Mouse (Mus musculus) mammary gland, adult 2 months (tissue): ENCODE results near the gene Gm47289. TPM values are rescaled to one million over a fixed set of nuclear protein-coding genes. Genes with fewer than 3 reads are reported as not detected.

Experiments
- polyA plus RNA-seq: library from polyadenylated mRNA; depleted of rRNA; stranded (reverse); fragments of >200 nt; gene quantifications from 2 replicates; pipeline ENCODE4 v1.2.3, GENCODE M21; 2012; ENCODE audit warnings: low replicate concordance; rRNA removed

Gm47289 gene
- polyA plus RNA-seq, result not detected in 2 replicates

DNA sequence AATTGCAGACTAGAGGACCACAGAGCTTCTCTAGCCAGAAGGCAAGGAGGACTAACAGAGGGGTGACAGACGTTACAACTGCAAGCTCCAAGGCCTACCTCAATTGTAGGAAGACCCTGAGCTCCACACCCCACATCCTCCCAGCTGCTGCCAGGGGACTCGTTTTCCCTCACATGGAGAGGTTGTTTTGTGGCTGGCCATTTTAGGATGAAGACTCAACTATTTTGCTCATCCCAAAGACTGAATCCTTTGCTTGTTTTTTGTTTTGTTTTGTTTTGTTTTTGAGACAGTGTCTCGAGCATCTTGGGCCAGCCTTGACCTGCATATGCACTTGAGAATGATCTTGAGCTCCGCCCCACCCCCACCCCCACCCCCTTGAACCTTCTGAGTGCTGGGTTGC, at the start of gene Gm47289:
Gene Gm47289, plus strand, starts transcription at position 301 of the 400 bp plus-strand sequence.

DNA sequence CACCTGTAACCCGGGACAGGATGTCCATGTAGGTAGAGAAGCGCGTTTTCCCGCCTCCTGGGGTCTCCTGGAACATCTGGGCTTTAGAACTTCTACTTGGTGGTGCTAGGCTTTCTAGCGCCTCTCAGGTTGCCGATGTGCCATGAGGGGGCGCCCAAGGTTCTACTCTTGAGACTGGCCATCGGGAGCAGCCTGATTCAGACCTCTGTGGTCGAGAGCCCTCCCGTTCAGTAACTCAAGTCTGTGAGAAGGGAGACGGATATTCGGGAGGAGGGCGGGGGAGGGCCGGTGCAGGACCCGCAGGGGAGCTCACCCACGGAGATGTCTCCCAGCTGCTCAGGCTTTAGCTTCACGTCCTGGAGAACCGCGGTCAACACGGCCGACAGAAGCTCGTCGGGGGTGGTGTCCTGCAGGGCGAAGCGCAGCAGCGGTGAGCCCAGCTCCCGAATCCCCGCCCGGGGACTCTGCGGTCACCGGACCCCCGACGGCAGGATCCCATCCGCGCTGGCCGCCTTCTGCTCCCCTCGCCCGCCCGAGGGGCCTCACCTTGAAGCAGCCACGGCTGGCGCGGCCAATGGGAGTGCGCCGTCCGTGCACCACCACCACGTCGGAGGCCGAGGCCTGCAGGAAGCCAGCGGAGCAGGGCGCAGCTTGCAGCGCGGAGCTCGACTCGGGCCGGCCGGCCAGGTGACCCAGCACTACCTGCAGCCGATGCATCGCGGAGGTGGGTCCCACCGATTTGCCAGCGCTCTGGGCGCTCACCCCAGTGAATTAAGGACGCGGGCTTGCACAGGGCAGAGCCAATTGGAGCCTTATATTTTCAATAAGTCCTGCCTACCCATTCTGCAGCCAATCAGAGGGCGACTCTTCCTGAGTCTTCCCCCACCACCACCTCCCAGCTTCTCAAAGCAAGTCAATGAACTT, 2.4 kb upstream of the Gm47289 start, which contains the start of gene Acaa1b:
Gene Acaa1b, minus strand, starts transcription at position 816 of the 924 bp plus-strand sequence.

DNA sequence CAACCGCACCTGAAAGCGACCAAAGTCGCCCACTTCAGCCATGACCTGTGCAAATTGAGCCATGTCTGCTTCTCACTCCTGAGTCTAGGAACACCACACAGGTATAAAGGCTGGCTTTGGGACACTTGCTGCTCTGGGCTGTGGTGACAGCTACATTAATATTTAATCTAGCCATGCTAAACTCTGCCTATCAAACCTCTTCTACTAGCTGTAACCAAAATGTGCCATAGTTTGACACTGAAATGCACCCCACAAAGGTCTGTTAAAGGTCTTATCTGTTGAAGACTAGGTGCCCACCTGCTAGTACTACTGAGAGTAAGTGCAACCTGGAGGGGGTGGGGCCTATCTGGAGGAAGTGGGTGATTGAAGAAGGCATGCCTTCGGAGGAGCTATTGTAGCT, 50.0 kb downstream of the Gm47289 start, which contains the start of gene Slc22a13:
Gene Slc22a13, minus strand, starts transcription at position 101 of the 400 bp plus-strand sequence.

Other genes with a start within 250 kb of the Gm47289 start
- 39.3 and 44.4 TPM in 2 replicates for gene Ctdspl, start 232.7 kb upstream of the Gm47289 start, polyA plus RNA-seq
- 48.4 and 65.0 TPM in 2 replicates for gene Vill, start 106.4 kb upstream of the Gm47289 start, polyA plus RNA-seq
- 36.8 TPM in 2 replicates for gene Plcd1, start 65.7 kb upstream of the Gm47289 start, polyA plus RNA-seq
- gene Dlec1, start 56.7 kb upstream of the Gm47289 start, polyA plus RNA-seq, result 1.5 and 1.9 TPM in 2 replicates
- 31.3 and 61.6 TPM in 2 replicates for gene Acaa1b, start 2.1 kb upstream of the Gm47289 start, polyA plus RNA-seq
- not detected in 2 replicates for gene Slc22a13, start 49.9 kb downstream of the Gm47289 start, polyA plus RNA-seq
- 11.3 and 24.0 TPM in 2 replicates for gene Oxsr1, start 163.3 kb downstream of the Gm47289 start, polyA plus RNA-seq
- 183 and 415 TPM in 2 replicates for gene Acaa1a, start 180.5 kb downstream of the Gm47289 start, polyA plus RNA-seq
- 31.1 and 32.8 TPM in 2 replicates for gene Myd88, start 182.2 kb downstream of the Gm47289 start, polyA plus RNA-seq
- 1.5 and 2.2 TPM in 2 replicates for gene Xylb, start 198.2 kb downstream of the Gm47289 start, polyA plus RNA-seq
- 0.37 and 0.47 TPM in 2 replicates for gene Slc22a14, start 206.4 kb downstream of the Gm47289 start, polyA plus RNA-seq
- 4.4 and 5.0 TPM in 2 replicates for gene Acvr2b, start 243.0 kb downstream of the Gm47289 start, polyA plus RNA-seq